Mouse (Mus musculus) adrenal gland, postnatal 10 days (tissue): ENCODE results near the gene Tedc1. TPM values are rescaled to one million over a fixed set of nuclear protein-coding genes. Genes with fewer than 3 reads are reported as not detected.
A peak's percentile ranks its signal among the peaks of the same experiment; 100 is the strongest.

Source experiments
- DNase-seq: peaks from one replicate; pipeline ENCODE4 v3.0.0; 2021; ENCODE audit warnings: mixed read lengths
- total RNA-seq, 2 experiments: library from RNA; stranded (reverse); gene quantifications; 2 replicates each; pipeline ENCODE4 v1.2.3; 2021

Tedc1 gene
- total RNA-seq, 2 experiments from 2014 or later: 3.1 to 5.4 TPM

- DNase-seq: no peak
These were observed 17.0 kb upstream of the Tedc1 start for GRCm38 (mm10) chr12:113138901-113139864.

- peak; percentile 91 for DNase-seq
These were observed 16.2 kb upstream of the Tedc1 start, which contains the start of gene Crip2 for GRCm38 (mm10) chr12:113139908-113140615. Gene Crip2, plus strand, starts transcription at chr12:113140236.

GRCm38 (mm10) chr12:113140616-113141411, 15.4 kb upstream of the Tedc1 start:
- DNase-seq: peak; percentile 71

- peak; percentile 70 for DNase-seq
These were observed 14.7 kb upstream of the Tedc1 start for GRCm38 (mm10) chr12:113141531-113141973.

- peak; percentile 84 for DNase-seq
These were observed 13.9 kb upstream of the Tedc1 start for GRCm38 (mm10) chr12:113142021-113142975.

- DNase-seq: no peak
These were observed 13.1 kb upstream of the Tedc1 start for GRCm38 (mm10) chr12:113143164-113143563.

DNA sequence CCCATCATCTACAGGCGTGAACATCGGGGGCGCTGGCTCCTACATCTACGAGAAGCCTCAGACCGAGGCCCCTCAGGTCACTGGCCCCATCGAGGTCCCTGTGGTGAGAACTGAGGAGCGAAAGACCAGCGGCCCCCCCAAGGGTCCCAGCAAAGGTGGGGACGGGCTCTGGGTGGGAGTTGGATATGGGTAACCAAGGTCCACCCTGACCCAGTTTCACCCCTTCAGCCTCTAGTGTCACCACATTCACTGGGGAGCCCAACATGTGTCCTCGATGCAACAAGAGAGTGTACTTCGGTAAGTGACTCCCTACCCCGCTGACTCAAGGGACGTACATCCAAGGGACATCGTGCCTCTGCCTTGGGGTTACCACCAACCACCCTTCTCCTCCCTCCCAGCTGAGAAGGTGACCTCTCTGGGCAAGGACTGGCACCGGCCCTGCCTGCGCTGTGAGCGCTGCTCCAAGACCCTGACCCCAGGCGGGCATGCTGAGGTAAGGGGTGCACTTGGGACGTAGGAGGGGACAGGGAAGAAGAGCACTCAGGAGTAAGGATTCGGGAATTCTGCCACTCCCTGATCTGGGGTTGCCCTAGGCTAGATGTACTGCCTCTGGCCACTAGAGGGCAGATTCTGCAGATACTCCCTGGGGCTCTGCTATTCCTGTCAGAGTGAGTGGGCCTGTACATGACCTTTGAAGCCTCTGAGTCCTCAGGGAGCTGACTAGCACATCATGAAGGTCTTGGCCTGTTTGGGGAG, 12.0 kb upstream of the Tedc1 start:
- DNase-seq: peak; percentile 67

GRCm38 (mm10) chr12:113144886-113145285, 11.3 kb upstream of the Tedc1 start:
- no peak for DNase-seq

DNA sequence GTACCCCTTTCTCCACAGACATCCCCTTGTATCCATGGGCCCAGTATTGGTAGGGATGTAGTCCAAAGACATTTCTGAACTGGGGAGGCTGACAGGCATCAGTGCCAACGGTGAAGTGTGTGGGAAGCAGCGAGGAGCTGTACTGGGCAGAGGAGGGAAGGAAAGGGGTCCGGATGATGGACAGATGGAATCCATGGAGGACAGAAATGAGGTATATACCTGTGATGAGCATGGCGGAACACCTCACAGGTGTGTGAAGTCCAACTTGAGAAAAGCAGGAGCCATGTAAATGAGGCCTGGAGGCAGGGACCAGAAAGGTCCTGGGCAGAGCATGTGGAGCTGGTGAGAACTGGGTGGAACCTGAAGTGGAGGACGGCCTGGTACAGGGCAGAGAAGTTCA, 10.6 kb upstream of the Tedc1 start:
- no peak for DNase-seq

- peak; percentile 91 for DNase-seq
These were observed 9.8 kb upstream of the Tedc1 start, which contains the start of gene Crip1 for GRCm38 (mm10) chr12:113146112-113147057. Gene Crip1, plus strand, starts transcription at chr12:113146316.

GRCm38 (mm10) chr12:113147481-113147880, 8.7 kb upstream of the Tedc1 start:
- peak; percentile 39 for DNase-seq

- peak; percentile 49 for DNase-seq
These were observed 7.7 kb upstream of the Tedc1 start for GRCm38 (mm10) chr12:113148381-113149035.

- DNase-seq: no peak
These were observed 6.9 kb upstream of the Tedc1 start for GRCm38 (mm10) chr12:113149341-113149740.

- DNase-seq: no peak
These were observed 6.3 kb upstream of the Tedc1 start for GRCm38 (mm10) chr12:113149896-113150295.

DNA sequence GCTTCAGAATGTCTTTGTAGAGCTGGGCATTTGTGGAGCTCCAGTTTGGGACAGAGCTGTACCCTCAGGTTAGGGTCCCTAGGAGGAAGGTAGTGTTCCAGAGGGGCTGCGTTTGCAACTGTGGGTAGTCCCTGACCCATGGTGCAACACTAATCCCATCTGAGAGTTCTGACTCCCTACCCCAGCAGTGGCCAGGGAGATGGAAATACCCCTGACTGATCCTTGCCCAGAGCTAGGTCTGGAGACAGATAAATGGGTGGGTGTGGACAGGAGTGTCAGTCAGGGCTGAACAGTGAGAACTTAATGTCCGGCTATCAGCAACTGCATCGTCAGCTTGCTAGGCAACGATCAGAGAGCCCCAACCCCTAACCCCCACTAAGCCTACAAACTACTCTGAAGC, 5.6 kb upstream of the Tedc1 start:
- DNase-seq: no peak

DNA sequence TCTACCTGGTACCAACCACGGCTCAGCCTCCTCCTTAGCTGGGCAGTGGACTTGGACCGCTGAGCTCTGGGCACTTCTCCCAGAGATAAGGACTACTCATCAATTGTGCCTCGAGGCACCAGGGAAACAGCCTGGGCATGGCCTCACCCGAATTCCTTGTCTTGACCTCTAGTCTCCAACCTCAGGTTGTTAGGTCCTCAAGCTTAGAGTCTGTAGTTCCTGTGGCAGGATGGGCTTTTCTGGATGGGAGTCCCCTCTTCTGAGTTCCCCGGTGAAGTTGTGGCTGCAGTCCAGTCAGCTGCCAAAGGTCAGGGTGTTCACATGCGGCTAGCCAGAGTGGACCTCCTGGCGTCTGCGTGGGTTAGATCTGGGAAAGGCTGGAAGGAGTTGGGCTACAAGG, 5.2 kb upstream of the Tedc1 start:
- no peak for DNase-seq

GRCm38 (mm10) chr12:113151661-113152271, 4.5 kb upstream of the Tedc1 start:
- peak; percentile 51 for DNase-seq

GRCm38 (mm10) chr12:113152272-113152661, 4.0 kb upstream of the Tedc1 start:
- peak; percentile 32 for DNase-seq
